ENCODE assay signal across 18 mouse cellular contexts in genomic region chr9:72493465-72493864, GRCm38 (mm10). TPM values are rescaled to one million over a fixed set of nuclear protein-coding genes. Genes with fewer than 3 reads are reported as not detected.
A peak's percentile ranks its signal among the peaks of the same experiment; 100 is the strongest.
DNase-seq lines count a peak whose midpoint lies in the region; ATAC-seq and TF ChIP-seq lines count a peak whose summit lies in the region.
"Had no signal": no experiment of that assay in that cellular context is flagged by ENCODE, and none has a peak within 500 bp of the region (broad histone marks: within the 10 kb centered on the region; RNA-seq: fewer than 3 reads in every experiment).

No protein-coding gene starts in this region.

- TF ChIP-seq POLR2A in MEL (IDR thresholded peaks at IDR 0.05; ENCODE audit: control insufficient read depth in 1 of 2, insufficient read depth in 1 of 2, low read depth in 1 of 2, low read length in 2 of 2, poor library complexity in 1 of 2): no peak
- TF ChIP-seq POLR2A in cerebellum, adult 2 months (IDR thresholded peaks at IDR 0.05; ENCODE audit: borderline replicate concordance, insufficient read depth, low read length): no peak

- H3K27ac ChIP-seq in liver, postnatal 0 days (ENCODE audit: low read depth): no peak overlapping the region
- H3K27ac ChIP-seq in liver, embryonic 11.5 days (ENCODE audit: low read depth, low read length): no peak overlapping the region
- H3K27ac ChIP-seq in MEL (ENCODE audit: control insufficient read depth, low read depth, low read length): no peak overlapping the region
- no peak overlapping the region for H3K27ac ChIP-seq in midbrain, embryonic 13.5 days
- no peak overlapping the region for H3K27ac ChIP-seq in cerebellum, adult 2 months (ENCODE audit: insufficient read depth, low read length)
- H3K27ac ChIP-seq: embryonic facial prominence, embryonic 15.5 days; hindbrain, embryonic 14.5 days; kidney, postnatal 0 days; layer of hippocampus, adult 2 months; limb, embryonic 12.5 days; liver, embryonic 15.5 days; neural tube, embryonic 13.5 days had no signal

- H3K36me3 ChIP-seq in liver, postnatal 0 days (replicated peaks; ENCODE audit: insufficient read depth, low read length): no peaks in the 10 kb centered on the region
- no peaks in the 10 kb centered on the region for H3K36me3 ChIP-seq in liver, embryonic 11.5 days (ENCODE audit: control insufficient read depth, insufficient read depth, low read length)
- peaks cover 0 to 32% of the 10 kb centered on the region in 2 experiments; a peak in 2 of 4 replicates for H3K36me3 ChIP-seq in MEL (ENCODE audit: control insufficient read depth in 1 of 2, insufficient read depth in 2 of 2, low read length in 2 of 2)
- H3K36me3 ChIP-seq in midbrain, embryonic 13.5 days: no peaks in the 10 kb centered on the region
- H3K36me3 ChIP-seq: embryonic facial prominence, embryonic 15.5 days; limb, embryonic 12.5 days; liver, embryonic 15.5 days; neural tube, embryonic 13.5 days had no signal

- no peak overlapping the region for H3K4me2 ChIP-seq in liver, postnatal 0 days (ENCODE audit: low read depth, low read length)
- no peak overlapping the region for H3K4me2 ChIP-seq in liver, embryonic 11.5 days
- H3K4me2 ChIP-seq in midbrain, embryonic 13.5 days (replicated peaks): no peak overlapping the region
- H3K4me2 ChIP-seq: embryonic facial prominence, embryonic 15.5 days; hindbrain, embryonic 14.5 days; limb, embryonic 12.5 days; liver, embryonic 15.5 days; neural tube, embryonic 13.5 days had no signal

- no peak for ATAC-seq in liver, postnatal 0 days
- ATAC-seq in liver, embryonic 11.5 days (replicated peaks; ENCODE audit: low FRiP score): no peak
- peak; percentile 62 for ATAC-seq in megakaryocyte progenitor cell, adult 5-6 weeks (replicated peaks; ENCODE audit: poor library complexity)
- ATAC-seq in midbrain, embryonic 13.5 days: no peak
- ATAC-seq: forebrain, embryonic 14.5 days; midbrain, embryonic 16.5 days had no signal

- no peak overlapping the region for H3K9ac ChIP-seq in liver, postnatal 0 days (replicated peaks)
- H3K9ac ChIP-seq in liver, embryonic 11.5 days (ENCODE audit: low read depth, low read length): no peak overlapping the region
- H3K9ac ChIP-seq in MEL (ENCODE audit: control insufficient read depth, low read depth, low read length, poor library complexity, severe bottlenecking): no peak overlapping the region
- H3K9ac ChIP-seq in midbrain, embryonic 13.5 days (replicated peaks): no peak overlapping the region
- H3K9ac ChIP-seq: embryonic facial prominence, embryonic 15.5 days; hindbrain, embryonic 14.5 days; limb, embryonic 12.5 days; liver, embryonic 15.5 days; neural tube, embryonic 13.5 days had no signal

- no peak for TF ChIP-seq EP300 in liver, postnatal 0 days (IDR thresholded peaks at IDR 0.05; ENCODE audit: low read depth)
- no peak for TF ChIP-seq EP300 in MEL (IDR thresholded peaks at IDR 0.05; ENCODE audit: low read depth in 1 of 2, low read length in 2 of 2)

- peak; percentile 40 for TF ChIP-seq CTCF in liver, postnatal 0 days (IDR thresholded peaks at IDR 0.05; ENCODE audit: low read depth)
- no peak for TF ChIP-seq CTCF in MEL (IDR thresholded peaks at IDR 0.05 in 2 of 3, conservative IDR thresholded peaks at IDR 0.05 in 1 of 3; ENCODE audit: control insufficient read depth in 1 of 3, insufficient read depth in 1 of 3, low read depth in 2 of 3, low read length in 3 of 3, poor library complexity in 1 of 3, severe bottlenecking in 1 of 3)
- TF ChIP-seq CTCF in cerebellum, adult 2 months (IDR thresholded peaks at IDR 0.05; ENCODE audit: borderline replicate concordance, insufficient read depth, low read depth, low read length): no peak

- H3K4me3 ChIP-seq in liver, postnatal 0 days (ENCODE audit: low read depth, low read length): no peak overlapping the region
- H3K4me3 ChIP-seq in liver, embryonic 11.5 days (ENCODE audit: low read depth, low read length): no peak overlapping the region
- H3K4me3 ChIP-seq in MEL (ENCODE audit: control insufficient read depth in 1 of 2, insufficient read depth in 1 of 2, low read depth in 2 of 2, low read length in 2 of 2): no peak overlapping the region
- H3K4me3 ChIP-seq in midbrain, embryonic 13.5 days (replicated peaks): no peak overlapping the region
- no peak overlapping the region for H3K4me3 ChIP-seq in cerebellum, adult 2 months (replicated peaks; ENCODE audit: insufficient read depth, low read depth, low read length)
- H3K4me3 ChIP-seq: embryonic facial prominence, embryonic 15.5 days; layer of hippocampus, adult 2 months; limb, embryonic 12.5 days; liver, embryonic 15.5 days; neural tube, embryonic 13.5 days had no signal

- no peak for TF ChIP-seq RAD21 in MEL (IDR thresholded peaks at IDR 0.05; ENCODE audit: low read depth, low read length)

- WGBS in liver, postnatal 0 days (ENCODE audit: insufficient replicate concordance): 59% methylated on average over 2 of the region's 2 CpGs
- WGBS in liver, embryonic 11.5 days: 79% methylated on average over 2 of the region's 2 CpGs
- 90% methylated on average over 2 of the region's 2 CpGs for WGBS in midbrain, embryonic 13.5 days
- WGBS in cerebellum, adult 2 months: 87% methylated on average over 2 of the region's 2 CpGs

- peaks cover 2% of the 10 kb centered on the region for H3K79me2 ChIP-seq in MEL (ENCODE audit: control insufficient read depth, insufficient read depth, low read length, poor library complexity)

- peaks cover 11% of the 10 kb centered on the region for H3K4me1 ChIP-seq in liver, postnatal 0 days (ENCODE audit: insufficient read depth)
- H3K4me1 ChIP-seq in liver, embryonic 11.5 days (replicated peaks; ENCODE audit: control insufficient read depth, insufficient read depth, low read length): peaks cover 10% of the 10 kb centered on the region; the same call in 1 of the 2 replicates
- peaks cover 15 to 22% of the 10 kb centered on the region in 2 experiments for H3K4me1 ChIP-seq in MEL (ENCODE audit: control insufficient read depth in 1 of 2, insufficient read depth in 2 of 2, low read length in 2 of 2)
- H3K4me1 ChIP-seq in midbrain, embryonic 13.5 days (replicated peaks): peaks cover 15% of the 10 kb centered on the region
- no peaks in the 10 kb centered on the region for H3K4me1 ChIP-seq in cerebellum, adult 2 months (ENCODE audit: control insufficient read depth, insufficient read depth, low read length)

- no peaks in the 10 kb centered on the region for H3K9me3 ChIP-seq in liver, postnatal 0 days (ENCODE audit: low read length)
- no peaks in the 10 kb centered on the region for H3K9me3 ChIP-seq in liver, embryonic 11.5 days (ENCODE audit: control insufficient read depth, low read length)
- H3K9me3 ChIP-seq in MEL (replicated peaks; ENCODE audit: insufficient read depth, low read length): no peaks in the 10 kb centered on the region
- no peaks in the 10 kb centered on the region for H3K9me3 ChIP-seq in midbrain, embryonic 13.5 days
- H3K9me3 ChIP-seq: embryonic facial prominence, embryonic 15.5 days; limb, embryonic 12.5 days; liver, embryonic 15.5 days; neural tube, embryonic 13.5 days had no signal

- no peak for DNase-seq in liver, postnatal 0 days
- no peak for DNase-seq in liver, embryonic 11.5 days (ENCODE audit: low spot score)
- no peak for DNase-seq in MEL (ENCODE audit: low read depth, low spot score)
- DNase-seq in thymus, postnatal 14 days: peak; percentile 75
- no peak for DNase-seq in right cerebral cortex, postnatal 4 days
- no peak for DNase-seq in cerebellum, adult 2 months
- DNase-seq: heart, postnatal 14 days had no signal

- no peaks in the 10 kb centered on the region for H3K27me3 ChIP-seq in liver, postnatal 0 days (ENCODE audit: insufficient read depth, low read length)
- no peaks in the 10 kb centered on the region for H3K27me3 ChIP-seq in liver, embryonic 11.5 days (replicated peaks; ENCODE audit: control insufficient read depth, insufficient read depth, low read length)
- no peaks in the 10 kb centered on the region for H3K27me3 ChIP-seq in MEL (ENCODE audit: control insufficient read depth in 1 of 2, insufficient read depth in 2 of 2, low read length in 2 of 2)
- no peaks in the 10 kb centered on the region for H3K27me3 ChIP-seq in midbrain, embryonic 13.5 days
- H3K27me3 ChIP-seq in cerebellum, adult 2 months (ENCODE audit: control insufficient read depth, insufficient read depth, low read length): no peaks in the 10 kb centered on the region
- H3K27me3 ChIP-seq: embryonic facial prominence, embryonic 15.5 days; limb, embryonic 12.5 days; neural tube, embryonic 13.5 days had no signal

RNA-seq across cellular contexts. Expression of gene Tex9, which starts 1.5 kb away (rescaled TPM):
- 4.1 and 4.9 TPM in 2 replicates for polyA plus RNA-seq in liver, postnatal 0 days (2015; fragmentation: Nextera tagmentation; extraction: Ambion mirVana)
- 17.9 and 19.1 TPM in 2 replicates for polyA plus RNA-seq in liver, embryonic 11.5 days (2014; fragmentation: Nextera tagmentation; extraction: Ambion mirVana)
- total RNA-seq in MEL (2012; rRNA removed): 7.0 and 7.9 TPM in 2 replicates
- 10 to 100 TPM in 1 of 2 experiments, not detected in 1; 17.1 TPM for polyA plus RNA-seq in MEL (2012; ENCODE audit: insufficient read depth in 1 of 2, insufficient read length in 2 of 2, low read depth in 1 of 2, low replicate concordance in 2 of 2, missing spikeins in 1 of 2)
- total RNA-seq in megakaryocyte progenitor cell, adult 5-6 weeks (2015): 8.8 and 17.7 TPM in 2 replicates
- 23.1 and 38.9 TPM in 2 replicates for total RNA-seq in megakaryocyte progenitor cell, adult 5-6 weeks (2017)
- 50.7 and 53.0 TPM in 2 replicates for polyA plus RNA-seq in midbrain, embryonic 13.5 days (2015; fragmentation: Nextera tagmentation; extraction: Ambion mirVana)
- 14.0 and 16.6 TPM in 2 replicates for polyA plus RNA-seq in cerebellum, adult 2 months (2012; rRNA removed)

RNA-seq across cellular contexts. Expression of gene Rfx7, which starts 38.6 kb away (rescaled TPM):
- polyA plus RNA-seq in liver, postnatal 0 days (2015; fragmentation: Nextera tagmentation; extraction: Ambion mirVana): 2.5 TPM in 2 replicates
- polyA plus RNA-seq in liver, embryonic 11.5 days (2014; fragmentation: Nextera tagmentation; extraction: Ambion mirVana): 12.0 and 12.5 TPM in 2 replicates
- total RNA-seq in MEL (2012; rRNA removed): 6.2 and 9.3 TPM in 2 replicates
- 10 to 100 TPM; 19.9 to 30.5 TPM for polyA plus RNA-seq in MEL (2012; ENCODE audit: insufficient read depth in 1 of 2, insufficient read length in 2 of 2, low read depth in 1 of 2, low replicate concordance in 2 of 2, missing spikeins in 1 of 2)
- 93.5 and 101 TPM in 2 replicates for total RNA-seq in megakaryocyte progenitor cell, adult 5-6 weeks (2015)
- total RNA-seq in megakaryocyte progenitor cell, adult 5-6 weeks (2017): 21.9 and 23.9 TPM in 2 replicates
- polyA plus RNA-seq in midbrain, embryonic 13.5 days (2015; fragmentation: Nextera tagmentation; extraction: Ambion mirVana): 17.8 and 19.8 TPM in 2 replicates
- polyA plus RNA-seq in cerebellum, adult 2 months (2012; rRNA removed): 20.2 and 21.4 TPM in 2 replicates

RNA-seq across cellular contexts. Expression of gene Mns1, which starts 55.7 kb away (rescaled TPM):
- 36.4 and 41.9 TPM in 2 replicates for polyA plus RNA-seq in liver, postnatal 0 days (2015; fragmentation: Nextera tagmentation; extraction: Ambion mirVana)
- polyA plus RNA-seq in liver, embryonic 11.5 days (2014; fragmentation: Nextera tagmentation; extraction: Ambion mirVana): 133 and 139 TPM in 2 replicates
- total RNA-seq in MEL (2012; rRNA removed): 54.0 and 57.3 TPM in 2 replicates
- 10 to 100 TPM in 1 of 2 experiments, not detected in 1; 54.8 TPM for polyA plus RNA-seq in MEL (2012; ENCODE audit: insufficient read depth in 1 of 2, insufficient read length in 2 of 2, low read depth in 1 of 2, low replicate concordance in 2 of 2, missing spikeins in 1 of 2)
- 59.4 and 83.2 TPM in 2 replicates for total RNA-seq in megakaryocyte progenitor cell, adult 5-6 weeks (2015)
- 89.7 and 128 TPM in 2 replicates for total RNA-seq in megakaryocyte progenitor cell, adult 5-6 weeks (2017)
- polyA plus RNA-seq in midbrain, embryonic 13.5 days (2015; fragmentation: Nextera tagmentation; extraction: Ambion mirVana): 16.1 and 19.9 TPM in 2 replicates
- polyA plus RNA-seq in cerebellum, adult 2 months (2012; rRNA removed): 1.4 and 2.2 TPM in 2 replicates
